Mouse (Mus musculus): Measurements from ENCODE around the gene Trim9.

Gene Trim9

DNA sequence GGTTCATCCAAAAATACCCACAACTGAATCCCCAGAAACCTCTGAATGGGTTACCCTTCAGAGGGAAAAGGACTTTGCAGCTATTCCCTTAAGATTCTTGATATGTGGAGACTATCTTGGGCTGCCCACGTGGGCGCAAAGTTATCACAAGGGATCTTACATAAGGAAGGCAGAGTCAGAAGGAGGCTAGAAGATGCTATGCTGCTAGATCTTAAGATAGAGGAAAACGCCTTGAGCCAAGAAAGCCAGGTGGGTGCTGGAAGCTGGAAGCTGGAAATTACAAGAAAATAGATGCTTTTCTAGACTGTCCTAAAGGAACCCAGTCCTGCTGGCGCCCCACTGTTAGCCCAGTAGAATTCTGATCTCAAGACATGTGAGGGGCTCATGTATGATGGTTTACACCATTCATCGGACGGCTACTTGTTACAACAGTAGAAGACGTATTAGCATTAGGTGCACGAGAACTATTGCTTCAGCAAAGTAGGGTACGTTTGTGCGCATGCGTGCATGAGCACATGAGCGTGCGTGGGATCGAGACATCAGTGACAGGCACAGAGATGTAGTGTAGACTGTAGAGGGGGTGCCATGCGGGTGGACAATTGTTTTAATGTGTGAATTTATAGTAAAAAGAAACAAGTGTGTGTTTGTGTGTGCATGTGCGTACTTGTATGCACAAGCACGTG, 85.0 kb downstream of the Trim9 start:
- DNase-seq (ENCODE audit: low spot score in 2 of 2), result peak; percentile 54 to 69

DNA sequence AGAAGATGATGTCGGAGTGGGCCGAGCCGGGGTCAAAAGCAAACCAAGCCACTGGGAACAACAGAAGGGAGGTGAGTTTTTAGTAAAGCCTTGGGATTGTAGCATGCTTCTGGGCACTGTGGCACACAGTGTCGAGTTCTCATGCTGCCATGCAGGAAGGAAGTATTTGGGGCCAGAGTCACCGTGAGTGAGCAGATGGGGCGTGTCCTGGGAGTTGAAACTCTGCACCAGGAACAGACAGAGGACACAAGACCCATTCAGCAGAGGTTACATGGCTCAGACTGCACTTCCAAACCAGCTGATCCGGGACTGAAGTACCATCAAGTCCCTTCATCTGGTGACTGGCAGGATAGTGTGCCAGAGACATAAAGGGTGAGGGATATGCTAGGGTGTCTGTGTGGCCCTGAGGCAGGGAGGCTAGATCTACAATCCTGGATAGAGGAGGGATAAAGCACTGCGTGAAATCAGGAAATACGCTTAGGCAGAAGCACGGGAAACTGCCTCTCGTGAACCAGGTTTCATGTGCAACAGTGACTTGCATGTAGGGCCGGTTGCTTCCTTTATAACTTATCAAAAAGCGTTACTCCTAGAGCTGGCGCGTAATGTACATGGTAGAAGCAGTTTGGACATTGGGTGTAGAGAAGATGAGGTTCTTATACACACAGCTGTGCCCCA, 96.1 kb downstream of the Trim9 start:
- DNase-seq (ENCODE audit: low spot score in 2 of 2), result no peak

DNA sequence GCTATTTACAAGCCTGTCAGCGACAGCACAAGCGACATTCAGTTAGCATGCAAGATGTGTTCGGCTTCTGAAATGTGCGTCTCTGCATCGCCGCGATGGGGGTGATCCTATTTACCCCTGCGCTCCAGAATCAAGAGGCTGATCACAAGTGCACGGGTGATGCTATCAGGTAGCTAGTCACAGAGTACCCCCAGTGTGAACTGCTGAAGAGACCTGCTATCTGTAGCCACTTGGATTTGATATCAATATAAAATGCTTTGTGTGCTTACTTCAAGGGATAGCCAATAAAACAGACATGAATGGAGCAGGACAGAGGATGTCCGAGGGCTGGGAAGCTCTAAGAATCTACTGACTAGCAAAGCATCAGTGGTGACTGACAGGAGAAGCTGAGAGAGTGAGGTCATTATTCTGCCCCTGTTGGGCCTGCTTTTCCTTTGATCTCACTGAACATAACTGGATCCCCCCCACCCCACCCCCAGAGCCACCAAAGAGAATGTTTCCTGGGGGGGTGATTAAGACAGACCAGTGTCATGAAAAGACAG, 97.7 kb downstream of the Trim9 start:
- no peak for DNase-seq (ENCODE audit: low spot score in 2 of 2)

DNA sequence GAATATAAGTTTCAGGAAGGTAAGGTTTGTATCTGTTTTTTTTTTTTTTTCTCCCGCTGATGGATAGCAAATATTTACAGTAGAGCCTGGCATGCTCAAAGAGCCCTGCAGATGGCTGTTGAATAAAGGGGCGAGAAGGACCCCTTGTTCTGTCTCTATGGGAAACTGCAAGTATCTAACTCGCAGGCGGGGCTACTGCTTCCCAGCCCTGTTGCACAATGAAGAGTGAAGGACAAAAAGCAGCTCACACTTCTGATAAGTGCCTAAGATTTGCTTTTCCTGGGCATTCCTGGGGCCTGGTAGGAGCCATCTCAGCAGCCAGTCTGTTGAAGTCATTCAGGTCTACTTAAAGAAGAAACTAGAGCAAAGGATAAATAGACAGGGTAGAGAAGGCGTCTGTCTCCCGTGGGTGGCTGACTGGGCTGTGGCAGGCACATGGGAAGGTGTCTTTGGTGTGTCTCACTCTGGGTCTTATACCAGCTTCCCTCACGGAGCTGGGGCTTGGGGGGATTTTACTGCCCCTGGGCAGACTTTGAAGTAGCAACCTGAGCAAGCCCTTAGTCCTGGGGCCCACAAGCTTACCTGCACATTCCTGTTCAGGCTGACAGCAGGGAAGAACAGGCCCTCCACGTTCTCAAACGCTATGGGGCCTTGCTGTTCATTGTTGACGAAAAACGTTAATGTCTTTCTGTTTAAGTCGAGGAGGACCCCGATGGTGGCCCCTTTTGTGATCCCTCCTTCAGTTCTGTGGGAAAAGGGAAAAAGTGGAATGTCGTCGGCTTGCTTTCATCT, 99.5 kb downstream of the Trim9 start:
- DNase-seq (ENCODE audit: low spot score in 2 of 2), result no peak

DNA sequence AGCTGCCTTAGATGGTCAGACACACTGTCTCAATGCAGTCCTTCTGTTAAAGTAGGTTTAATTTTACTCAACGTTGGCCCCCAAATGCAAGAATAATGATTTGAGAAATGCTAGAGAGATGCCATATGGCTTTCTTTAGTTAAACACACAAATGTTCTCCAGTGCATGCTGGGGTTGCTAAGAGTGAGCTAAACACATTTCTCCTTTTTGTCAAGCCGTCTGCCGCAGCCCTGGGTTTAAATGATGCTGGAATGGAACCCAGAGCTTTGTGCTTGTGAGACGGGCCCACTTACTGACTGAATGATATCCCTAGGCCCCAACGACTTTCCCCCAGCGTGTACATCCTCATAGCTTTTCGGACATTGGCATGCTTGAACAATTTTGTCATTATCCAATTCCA, 104.9 kb downstream of the Trim9 start:
- peak in 1 of 2 experiments; percentile 57 for DNase-seq (ENCODE audit: low spot score in 2 of 2)

DNA sequence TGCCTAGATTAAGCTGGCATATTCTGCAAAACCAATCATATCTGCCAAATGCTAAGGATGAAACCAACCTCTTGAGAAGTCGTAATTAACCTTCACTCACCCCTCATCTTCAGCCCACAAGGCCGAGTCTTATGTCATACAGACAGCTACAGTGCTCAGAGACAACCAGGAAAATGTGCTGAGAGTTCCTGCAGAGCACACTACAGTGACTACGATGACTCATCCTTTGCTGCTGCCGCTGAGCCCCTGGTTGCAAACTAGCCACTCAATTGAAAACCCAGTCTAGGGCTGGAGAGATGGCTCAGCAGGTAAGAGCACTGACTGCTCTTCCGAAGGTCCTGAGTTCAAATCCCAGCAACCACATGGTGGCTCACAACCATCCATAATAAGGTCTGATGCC, 107.7 kb downstream of the Trim9 start:
- DNase-seq (ENCODE audit: low spot score in 2 of 2), result peak in 1 of 2 experiments; percentile 21

DNA sequence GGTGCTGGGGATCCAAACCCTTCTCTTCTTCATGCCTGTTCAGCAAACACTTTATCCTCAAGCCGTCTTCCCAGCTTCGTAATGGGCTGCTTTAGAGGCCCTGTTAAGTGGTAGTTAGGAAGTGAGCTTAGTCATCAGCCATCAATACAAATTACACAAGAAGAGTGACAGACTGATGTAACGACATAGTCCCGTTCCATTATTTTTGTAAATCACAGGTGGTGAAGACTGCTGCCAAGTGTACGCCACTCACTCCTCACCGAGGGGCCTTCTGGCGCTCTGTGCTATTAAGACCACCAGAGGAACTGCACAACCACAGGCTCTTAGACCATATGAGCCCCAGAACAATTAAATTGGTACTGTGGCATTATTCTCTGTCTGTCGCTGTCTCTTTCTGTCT, 108.8 kb downstream of the Trim9 start:
- no peak for DNase-seq (ENCODE audit: low spot score in 2 of 2)

DNA sequence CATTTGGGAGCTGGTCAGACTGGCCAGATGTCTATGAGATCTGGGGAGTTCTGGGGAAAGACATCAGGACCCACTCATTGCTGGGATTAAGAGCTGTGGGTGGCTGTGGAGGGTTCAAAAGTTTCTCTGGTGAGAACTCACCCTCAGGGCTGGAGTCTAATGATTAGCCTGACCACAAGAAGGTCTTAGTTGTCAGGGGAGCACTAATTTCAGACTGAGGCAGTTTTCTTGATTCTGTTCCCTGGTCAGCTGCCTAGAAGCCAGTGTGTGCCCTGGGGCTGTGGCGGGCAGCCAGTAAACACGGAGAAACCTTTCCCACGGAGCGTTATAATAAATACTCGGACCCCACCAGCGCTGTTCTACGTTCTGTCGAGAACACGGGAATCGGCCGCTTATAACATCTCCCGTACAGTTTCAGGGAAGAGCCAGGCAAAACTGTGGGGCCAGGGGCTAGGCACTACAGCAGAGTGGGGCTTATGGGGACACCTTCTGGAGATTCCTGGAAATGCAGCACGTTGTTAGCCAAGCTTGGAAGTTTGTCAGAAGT, 112.4 kb downstream of the Trim9 start:
- peak; percentile 76 to 84 for DNase-seq (ENCODE audit: low spot score in 2 of 2)

DNA sequence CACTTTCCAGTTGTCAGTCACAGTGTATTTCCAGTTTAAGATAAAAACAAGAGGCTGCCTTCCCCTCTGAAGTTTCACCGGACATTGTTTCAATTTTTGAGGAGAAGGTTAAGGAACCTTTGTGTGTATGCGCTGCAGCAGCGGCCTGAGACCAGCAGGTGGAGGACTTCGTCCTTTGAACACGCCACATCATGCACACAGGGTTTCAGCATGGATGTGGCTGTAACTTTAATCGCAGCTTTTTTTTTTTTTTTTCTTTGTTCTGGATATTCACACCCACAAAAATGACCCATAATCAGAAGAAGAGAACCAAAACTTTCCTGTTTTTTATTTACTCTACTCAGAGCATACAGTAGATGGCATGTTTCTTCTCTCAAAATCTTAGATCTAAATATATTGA, 113.0 kb downstream of the Trim9 start:
- DNase-seq (ENCODE audit: low spot score in 2 of 2), result peak in 1 of 2 experiments; percentile 66

DNA sequence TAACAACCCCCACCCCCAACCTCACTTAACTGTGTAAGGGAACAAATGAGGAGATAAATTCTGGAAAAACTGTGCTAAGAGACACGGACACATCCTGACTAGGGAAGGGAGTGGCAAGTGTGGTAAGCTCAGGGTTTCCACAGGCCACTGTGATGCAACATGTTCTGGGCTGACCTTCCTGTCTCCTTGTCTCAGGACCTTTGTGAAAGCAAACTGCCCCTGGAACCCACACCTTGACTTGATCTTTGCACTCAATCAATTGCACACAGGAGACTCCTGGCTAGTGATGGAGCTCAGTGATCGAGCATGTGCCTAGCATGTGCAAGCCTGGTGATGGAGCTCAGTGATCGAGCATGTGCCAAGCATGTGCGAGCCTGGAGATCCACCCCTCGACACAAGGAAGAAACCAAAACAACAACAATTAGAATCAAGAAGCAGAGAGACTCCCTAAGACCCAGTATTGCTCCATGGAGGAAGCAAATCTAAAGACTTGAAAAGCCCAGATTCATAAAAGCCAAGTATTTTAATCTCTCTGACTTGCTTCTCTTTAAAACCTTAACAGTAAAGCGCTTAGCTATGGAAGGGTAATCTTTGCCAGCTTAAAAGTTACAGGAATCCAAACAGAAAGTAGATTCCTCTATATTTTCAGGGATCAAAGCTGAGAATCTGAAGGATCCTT, 113.6 kb downstream of the Trim9 start:
- no peak for DNase-seq (ENCODE audit: low spot score in 2 of 2)

DNA sequence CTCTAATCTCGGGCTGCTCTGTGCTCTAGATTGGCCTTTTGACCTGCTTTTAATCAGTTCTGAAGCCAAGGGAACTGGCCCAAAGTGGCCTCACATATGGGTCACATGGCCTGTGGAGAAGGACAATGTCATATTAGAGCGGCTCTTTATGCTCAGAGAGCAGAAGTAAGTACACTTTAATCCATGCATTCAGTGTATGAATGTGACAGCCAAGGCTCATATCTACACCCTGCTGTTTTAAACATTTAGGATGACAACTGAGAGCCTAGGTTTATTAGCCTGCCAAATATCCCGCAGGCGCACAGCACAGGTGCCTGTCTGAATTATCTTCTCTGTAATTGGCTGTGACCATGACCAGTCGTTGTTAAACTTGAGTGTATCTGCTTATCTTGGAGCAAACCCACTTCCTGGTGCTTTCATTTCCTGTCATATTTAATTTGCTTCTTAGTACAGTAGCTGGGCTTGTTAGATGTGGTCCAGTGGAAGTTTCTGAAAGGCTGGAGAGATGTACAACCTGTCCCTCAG, 115.3 kb downstream of the Trim9 start:
- no peak for DNase-seq (ENCODE audit: low spot score in 2 of 2)

DNA sequence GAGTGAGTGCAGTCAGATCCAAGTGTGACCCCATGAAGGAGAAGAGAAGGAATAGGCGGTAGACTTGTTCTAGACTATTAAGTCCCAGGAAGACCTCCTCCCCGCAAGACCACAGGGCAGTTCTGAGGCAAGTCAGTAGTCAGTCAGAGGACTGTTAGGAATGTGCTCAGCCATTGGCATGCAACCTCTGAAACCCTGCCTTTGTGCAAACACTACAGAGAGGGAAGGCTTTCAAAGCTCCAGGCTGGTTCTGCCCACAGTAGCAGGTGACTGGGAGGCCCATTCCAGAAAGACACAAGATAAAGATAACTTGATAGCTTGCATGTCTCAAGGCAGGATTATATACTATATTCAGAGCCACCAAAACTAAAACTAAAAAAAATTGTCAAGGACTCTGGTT, 116.1 kb downstream of the Trim9 start, which contains the start of gene Pygl:
Gene Pygl, minus strand, starts transcription at position 195 of the 400 bp plus-strand sequence.
- DNase-seq (ENCODE audit: low spot score in 2 of 2), result no peak

DNA sequence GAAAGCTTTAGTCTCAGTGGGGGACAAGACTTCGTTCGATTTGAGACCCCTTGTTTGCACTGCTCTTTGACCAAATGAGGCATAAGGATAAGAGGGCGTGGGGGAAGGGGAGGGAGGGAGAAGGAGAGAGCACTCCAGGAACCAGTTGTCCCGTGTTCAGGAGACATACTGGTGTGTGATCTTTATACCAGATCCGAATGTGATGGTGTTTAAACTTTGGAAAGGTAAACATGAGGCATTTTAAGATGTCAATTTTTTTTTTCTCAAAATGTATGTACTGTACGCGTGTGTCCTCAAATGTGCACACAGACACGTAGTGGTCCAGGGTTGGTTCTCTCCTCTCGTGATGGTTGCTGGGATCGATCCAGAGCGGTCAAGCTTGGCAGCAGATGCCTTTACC, 119.3 kb downstream of the Trim9 start:
- no peak for DNase-seq (ENCODE audit: low spot score in 2 of 2)

DNA sequence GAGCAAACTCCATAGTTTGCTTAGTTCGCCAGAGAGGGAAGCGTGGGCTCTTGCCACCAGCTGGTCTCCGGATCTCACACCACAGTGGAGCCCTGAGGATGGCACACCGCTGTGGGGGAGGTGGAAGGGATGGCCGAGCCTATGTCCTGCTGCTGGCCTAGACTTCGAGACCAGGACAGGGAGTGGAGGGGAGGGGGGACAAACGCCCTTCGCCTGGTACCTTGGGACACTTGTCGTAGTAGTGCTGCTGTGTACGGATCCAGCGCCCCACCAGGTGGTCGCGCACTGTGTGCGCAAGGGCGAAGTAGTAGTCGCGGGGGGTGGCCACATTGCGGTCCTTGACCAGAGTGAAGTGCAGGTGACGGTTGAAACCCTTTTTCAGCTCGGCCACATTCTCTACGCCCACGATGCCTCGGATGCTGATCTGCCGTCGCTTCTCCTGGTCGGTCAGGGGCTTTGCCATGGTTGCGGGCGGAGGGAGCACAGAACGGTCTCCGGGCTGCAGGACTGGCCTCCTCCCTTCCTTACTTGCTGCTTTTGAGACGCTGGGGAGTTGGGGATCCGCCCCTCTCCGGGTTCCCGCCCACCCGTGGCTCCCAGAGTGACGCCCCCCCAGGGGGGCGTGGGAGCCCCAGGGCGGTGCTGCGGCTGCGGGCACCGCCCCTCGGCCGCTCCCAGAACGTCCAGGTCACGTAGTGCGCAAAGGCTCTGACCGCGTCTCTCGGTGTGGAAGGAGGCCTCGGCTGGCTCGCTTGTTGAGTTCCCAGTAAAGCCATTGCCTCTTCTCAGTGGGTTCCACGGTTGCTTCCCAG, 120.1 kb downstream of the Trim9 start:
- peak; percentile 46 to 47 for DNase-seq (ENCODE audit: low spot score in 2 of 2)

DNA sequence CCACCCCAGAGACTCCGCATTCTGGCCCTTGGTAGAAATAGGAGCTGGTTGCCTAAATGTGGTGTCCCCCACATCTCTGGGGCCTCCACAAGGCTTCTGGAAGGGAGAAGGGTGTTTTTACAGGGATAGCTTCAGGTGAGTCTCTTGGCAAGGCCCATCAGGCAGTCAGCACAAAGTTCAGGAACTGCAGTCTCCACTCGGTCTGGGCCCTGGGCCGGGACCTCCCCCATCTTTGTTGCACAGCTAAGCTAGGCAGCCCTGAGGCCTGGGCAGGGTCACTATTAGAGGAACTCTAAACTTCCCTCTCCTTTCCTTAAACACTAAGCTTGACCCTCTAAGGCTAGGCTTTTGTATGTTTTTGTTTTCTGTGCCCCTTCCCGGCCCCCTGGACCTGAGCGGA, 120.8 kb downstream of the Trim9 start:
- DNase-seq (ENCODE audit: low spot score in 2 of 2), result no peak

DNA sequence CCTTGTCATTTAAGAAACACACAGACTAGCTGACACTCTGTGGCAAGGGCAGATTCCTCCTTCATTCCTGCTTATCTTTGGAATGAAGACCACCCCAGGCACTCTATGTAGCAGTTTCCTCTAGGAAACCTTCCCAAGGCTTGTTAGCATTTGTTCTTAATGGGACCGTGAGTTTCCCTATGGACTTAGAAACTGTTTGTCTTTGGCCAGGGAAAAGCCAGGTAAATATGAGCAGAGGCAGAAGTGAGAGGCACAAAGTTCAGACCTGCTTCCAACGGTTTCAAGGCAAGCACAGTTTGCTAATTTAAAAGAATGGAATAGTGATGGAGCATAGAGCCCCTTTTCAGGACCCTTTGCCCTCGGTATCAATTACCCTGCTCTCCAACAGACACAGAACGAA, 124.1 kb downstream of the Trim9 start:
- no peak for DNase-seq (ENCODE audit: low spot score in 2 of 2)

DNA sequence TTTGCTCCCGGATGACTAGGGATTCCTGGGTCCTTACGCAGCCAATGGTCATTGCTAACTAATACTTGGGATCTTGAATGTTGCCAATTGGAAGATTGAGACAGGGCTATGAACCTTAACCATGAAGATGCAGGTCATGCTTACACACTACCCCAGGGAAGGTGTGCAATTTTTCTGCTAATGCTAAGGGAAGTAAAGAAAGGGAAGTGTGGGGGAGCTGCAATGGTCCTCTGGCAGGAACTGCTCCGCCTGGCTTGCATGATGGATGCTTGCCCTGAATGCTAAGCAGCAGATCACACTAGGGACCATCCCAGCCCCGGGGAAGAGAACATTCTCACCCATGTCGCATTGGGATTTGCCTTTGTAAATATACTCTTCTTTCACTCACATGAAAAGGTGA, 126.0 kb downstream of the Trim9 start:
- DNase-seq (ENCODE audit: low spot score in 2 of 2), result no peak

DNA sequence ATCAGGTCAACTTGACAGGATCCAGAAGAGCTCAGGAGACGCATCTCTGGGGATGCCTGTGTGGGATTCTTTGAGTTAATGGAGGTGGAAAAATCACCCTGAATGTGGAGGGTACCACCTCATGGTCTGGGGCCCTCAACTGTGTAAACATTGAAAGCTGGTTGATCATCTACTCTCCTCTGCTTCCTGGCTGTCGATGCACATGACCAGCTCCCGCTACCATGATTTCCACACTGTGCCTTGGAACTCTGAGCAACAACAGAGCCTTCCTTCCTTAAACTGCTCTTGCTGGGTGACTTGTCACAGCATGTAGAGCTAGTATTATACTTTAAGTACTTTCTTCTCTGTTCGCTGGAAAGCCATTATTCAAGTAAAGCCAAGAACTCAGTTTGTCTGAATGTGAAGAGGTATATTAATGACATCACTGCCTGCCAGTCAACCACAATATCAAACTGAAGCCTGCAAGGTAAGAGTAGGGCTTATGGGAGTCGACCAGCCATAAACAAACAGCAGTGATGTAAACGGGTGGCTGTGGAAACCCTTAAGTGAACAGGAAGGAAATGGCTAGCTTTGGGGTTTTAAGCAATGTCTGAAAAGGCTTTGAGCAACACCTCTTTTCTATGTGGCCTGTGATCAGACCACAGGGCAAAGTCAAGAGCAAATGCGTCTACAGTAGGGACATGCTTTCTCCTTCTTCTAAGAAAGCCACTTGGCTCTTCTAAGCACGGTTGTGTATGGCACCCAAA, 128.4 kb downstream of the Trim9 start:
- no peak for DNase-seq (ENCODE audit: low spot score in 2 of 2)

DNA sequence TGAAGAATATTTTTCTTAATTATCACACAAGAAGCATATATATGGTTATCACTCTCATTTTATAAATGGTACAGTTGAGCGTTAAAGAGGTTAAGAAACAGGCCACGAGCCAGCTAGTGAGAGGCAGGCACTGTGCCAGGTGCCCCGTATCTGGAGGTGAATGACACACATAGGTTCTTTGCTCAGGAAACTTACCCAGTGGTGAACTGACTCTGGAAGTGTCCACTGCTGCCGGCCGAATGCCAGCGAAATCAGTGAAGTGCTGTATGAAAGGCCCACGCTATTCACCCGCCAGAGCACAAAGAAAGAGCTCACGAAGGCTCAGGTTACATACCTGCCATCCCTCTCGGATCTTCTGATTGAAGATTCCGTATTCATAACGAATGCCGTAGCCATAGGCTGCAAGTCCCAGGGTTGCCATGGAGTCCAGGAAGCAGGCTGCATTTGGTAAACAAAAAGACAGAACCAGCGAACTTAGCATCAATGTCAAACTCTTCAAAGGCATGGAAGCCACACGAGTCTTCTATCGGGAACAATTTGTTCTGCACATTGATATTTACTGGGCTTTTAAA, 131.1 kb downstream of the Trim9 start:
- DNase-seq (ENCODE audit: low spot score in 2 of 2), result no peak
